Mouse (Mus musculus): ENCODE measurements around the gene Map4. TPM values are rescaled to one million over a fixed set of nuclear protein-coding genes. Genes with fewer than 3 reads are reported as not detected.

Map4 gene
- polyA plus RNA-seq, 1 experiment, result 129 TPM

DNA sequence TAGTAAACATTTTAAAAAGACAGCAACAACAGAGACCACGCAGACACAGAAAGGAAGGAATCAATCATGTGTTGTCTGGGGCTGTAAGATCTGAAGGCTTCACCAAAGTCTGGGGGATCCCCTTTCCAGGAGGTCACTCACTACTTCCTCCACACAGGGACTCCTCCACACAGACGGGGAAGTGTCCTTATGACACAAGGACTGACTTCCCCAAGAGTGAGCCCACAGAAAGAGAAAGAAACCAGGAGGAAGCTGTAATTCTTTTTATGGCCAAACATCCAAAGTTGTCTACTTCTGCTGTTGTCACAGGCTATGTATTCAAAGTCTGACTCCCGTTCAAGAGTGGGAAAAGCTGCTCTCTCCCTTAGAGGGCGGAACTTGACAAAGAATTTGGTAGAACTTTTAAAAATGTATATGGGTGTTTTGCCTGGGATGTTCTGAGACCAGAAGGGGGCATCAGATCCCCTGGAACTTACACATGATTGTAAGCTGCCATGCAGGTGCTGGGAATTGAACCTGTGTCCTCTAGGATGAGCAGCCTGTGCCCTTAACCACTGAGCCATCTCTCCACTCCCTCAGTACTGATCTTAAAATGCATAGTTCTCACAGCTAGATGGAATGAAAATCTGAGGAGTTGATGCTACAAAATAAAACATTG is 16.9 kb upstream of the Map4 start:
- 30% methylated on average over 4 of the region's 4 CpGs for WGBS
- no peak for DNase-seq (ENCODE audit: low read depth, low spot score)

DNA sequence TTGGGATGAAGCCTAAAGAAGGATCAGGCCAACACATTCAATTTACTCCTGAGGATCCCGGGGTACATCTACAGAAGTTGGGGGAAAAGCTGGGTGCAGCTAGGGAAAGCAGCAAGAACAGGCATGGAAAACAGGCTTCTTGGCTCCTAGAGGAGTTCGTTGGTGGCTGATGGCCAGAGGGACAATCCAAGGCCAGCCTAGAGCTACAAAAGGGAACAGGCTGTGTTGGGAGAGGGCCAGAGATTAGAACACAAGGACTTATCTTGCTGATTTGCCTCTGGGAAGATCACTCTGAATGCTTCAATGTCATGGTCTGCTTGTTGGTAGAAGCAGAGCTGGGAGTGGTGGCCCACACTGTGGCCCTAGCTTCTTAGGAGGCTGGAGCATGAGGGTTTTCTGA is 13.3 kb upstream of the Map4 start:
- WGBS, result 80% methylated on average over 2 of the region's 2 CpGs
- DNase-seq (ENCODE audit: low read depth, low spot score), result no peak

DNA sequence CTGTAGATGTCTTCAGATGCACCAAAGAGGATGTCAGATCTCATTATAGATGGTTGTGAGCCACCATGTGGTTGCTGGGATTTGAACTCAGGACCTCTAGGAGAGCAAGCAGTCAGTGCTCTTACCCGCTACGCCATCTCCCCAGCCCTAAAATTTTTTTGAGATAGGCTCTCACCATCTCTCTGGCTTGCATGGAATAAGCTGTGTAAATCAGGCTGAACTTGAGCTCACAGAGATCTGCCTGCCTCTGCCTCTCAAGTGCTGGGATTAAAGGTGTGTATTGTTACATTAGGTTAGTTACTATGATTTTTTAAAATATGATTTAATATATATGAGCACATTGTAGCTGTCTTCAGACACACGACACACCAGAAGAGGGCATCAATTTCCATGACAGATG is 2.1 kb upstream of the Map4 start:
- WGBS, result 100% methylated on average over 3 of the region's 3 CpGs
- no peak for DNase-seq (ENCODE audit: low read depth, low spot score)

DNA sequence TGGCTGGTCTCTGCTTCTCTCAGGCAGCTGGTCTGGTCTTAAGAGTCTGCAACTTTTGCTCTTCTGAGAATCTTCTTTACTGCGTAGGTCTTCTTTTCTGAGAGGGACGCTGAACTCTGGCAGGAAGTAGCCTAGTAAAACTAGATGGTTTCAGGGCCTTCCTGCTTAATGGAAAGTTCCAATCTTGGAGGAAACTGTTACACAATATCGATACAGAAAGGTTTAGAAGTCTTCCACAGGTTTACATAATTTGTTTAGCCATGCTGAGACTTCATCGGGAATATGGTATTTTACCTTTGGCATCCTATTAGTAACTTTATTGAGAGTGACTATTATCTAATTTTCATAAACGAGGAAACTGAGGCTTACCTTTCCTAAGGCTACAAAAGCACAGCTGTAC is 1.2 kb upstream of the Map4 start:
- WGBS, result 75% methylated on average over 5 of the region's 5 CpGs

DNA sequence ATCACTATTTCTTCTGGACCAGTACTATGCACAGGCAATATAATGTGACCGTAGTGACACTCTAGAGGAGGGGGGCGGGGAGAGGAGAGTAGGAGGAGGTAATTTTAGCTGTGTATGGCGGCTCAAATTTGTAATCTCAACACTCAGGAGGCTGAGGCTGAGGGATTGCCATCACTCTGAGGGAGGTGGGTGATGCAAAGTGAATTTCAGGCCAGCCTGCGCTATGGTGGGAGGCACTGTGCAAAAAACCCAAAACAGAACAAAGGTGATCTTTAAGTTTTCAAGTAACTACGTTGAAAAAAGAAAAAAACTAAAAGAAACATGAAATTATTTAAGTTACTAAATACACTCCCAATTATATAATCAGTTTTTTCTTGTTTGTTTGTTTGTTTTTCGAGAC is 508 bp upstream of the Map4 start:
- WGBS, result 60% methylated on average over 6 of the region's 6 CpGs
- DNase-seq (ENCODE audit: low read depth, low spot score), result no peak

More for the DNA sequence above, 1.2 kb upstream of the Map4 start:
- DNase-seq (ENCODE audit: low read depth, low spot score), result no peak

DNA sequence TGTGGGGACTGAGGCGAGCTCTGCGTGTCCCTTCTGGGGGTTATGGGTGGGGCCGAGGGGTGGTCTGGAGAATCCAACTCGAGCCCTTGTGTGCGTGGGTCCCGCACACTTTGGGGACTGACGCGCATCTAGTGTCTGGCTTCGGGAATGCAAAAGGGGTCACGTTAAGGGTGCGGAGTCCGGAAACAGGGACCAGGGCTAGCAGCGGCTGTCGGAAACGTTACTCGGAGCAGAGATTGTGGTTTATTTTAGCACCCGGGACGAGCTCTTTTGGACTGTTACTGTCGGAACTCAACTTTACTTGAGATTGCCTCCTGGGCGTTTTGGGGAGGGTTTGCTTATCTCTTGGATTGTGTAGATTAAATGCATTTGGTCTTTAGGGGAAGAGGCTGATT is 1.1 kb downstream of the Map4 start:
- no peak for DNase-seq (ENCODE audit: low read depth, low spot score)

DNA sequence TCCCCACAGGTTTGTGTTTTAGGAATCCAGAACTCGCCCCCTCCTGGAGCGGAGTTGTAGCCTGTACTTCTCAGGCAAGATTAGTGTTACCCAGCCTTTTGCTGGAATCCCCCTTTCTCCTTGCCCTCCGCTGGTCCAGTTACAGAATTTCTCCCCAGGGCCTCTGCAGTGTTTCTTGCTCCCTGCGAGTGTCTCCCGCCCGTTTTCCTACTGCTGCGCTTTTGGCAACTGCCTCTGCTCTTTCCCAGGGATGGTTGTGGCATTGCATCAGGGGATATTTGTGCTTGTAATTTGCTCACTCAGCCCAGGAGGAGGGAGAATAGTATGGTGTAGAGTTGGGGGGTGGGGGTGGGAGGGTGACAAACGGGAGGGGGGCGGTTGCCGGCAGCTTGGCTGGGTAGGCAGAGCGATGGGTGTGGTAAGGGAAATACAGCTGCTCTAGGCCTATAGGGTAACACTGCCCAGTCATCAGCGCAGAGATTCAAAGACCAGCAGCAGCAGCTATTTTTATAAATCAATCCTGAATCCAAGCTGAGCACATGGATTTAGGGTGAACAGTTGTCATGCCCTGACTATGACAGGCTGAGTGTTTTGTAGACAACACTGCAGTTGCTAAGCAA is 1.6 kb downstream of the Map4 start:
- under 1% methylated on average over 12 of the region's 12 CpGs for WGBS
- no peak for DNase-seq (ENCODE audit: low read depth, low spot score)

More for the DNA sequence above, 1.1 kb downstream of the Map4 start:
- under 1% methylated on average over 20 of the region's 20 CpGs for WGBS

DNA sequence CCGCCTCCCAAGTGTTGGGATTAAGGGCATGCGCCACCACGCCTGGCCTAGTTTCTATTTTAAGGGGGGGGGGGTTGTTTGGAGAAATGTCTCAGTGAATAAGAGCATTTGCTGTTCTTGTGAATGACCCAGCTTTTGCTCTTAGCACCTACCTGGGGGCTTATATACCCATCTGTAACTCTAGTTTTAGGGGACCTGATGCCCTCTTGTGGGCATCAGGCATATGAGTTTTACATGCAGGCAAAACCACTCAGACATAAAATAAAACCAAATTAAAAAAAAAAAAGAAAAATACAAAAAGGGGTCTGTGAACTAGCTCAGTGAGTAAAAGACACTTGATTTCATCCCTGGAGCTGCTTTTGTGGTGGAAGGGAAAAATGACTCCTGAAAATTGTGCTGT is 8.1 kb downstream of the Map4 start:
- DNase-seq (ENCODE audit: low read depth, low spot score), result no peak
- 96% methylated on average over 3 of the region's 3 CpGs for WGBS

DNA sequence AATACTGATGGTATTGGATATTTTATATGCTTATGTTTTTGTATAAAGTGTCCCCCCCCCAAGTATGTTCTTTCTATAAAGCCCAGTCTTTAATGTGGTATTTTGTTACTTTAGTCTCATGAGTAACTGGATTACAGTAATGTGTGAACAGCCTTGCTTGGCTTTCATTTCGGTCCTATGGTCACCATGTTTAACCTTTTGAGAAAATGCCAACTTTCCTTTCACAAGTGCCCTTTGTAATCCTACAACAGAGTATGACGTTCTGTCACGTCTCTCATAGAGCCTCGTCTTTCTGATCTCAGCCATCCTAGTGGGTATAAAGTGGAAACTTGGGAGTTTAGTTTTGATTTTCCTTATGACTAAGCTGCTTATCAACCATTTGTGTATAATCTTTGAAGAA is 11.5 kb downstream of the Map4 start:
- no peak for DNase-seq (ENCODE audit: low read depth, low spot score)
- 46% methylated on average over 4 of the region's 4 CpGs for WGBS

DNA sequence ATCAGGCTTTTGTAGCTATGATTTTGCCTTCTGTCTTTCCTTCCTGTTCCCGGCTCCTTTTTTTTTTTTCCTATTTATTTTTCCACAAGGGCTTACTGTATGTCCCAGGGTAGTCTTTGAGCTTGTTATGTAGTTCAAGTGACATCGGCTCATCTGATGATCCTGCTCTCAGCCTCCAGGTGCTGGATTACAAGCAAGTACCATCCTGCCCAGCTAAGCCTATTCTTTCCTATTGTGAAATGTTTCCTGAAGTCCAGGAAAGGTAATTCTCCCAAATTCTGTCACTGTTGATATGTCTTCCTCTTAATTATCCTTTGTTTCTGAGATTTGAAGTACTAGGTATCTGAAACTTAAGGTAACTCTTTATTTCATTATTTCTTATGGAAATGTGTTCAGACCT is 13.5 kb downstream of the Map4 start:
- WGBS, result 87% methylated on average over 2 of the region's 2 CpGs
- DNase-seq (ENCODE audit: low read depth, low spot score), result no peak

DNA sequence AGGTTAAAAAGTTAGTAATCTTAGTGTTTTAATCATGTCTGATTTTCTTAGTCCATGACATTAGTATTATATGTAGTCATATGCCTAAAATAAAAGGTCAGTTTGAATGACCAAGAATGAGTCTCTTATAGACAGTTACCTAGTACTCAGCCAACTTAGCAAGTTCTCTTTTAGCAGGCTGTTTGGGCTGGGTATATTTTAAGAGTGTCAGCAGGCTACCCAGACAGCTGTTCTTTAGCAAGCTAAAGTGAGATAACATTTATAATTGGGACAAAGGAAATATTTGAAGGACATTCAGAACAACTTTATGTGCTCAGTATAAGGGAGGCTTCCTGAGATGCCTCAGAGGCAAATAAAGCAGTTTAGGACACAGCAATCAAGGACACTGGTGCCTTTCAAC is 17.3 kb downstream of the Map4 start:
- no peak for DNase-seq (ENCODE audit: low read depth, low spot score)

DNA sequence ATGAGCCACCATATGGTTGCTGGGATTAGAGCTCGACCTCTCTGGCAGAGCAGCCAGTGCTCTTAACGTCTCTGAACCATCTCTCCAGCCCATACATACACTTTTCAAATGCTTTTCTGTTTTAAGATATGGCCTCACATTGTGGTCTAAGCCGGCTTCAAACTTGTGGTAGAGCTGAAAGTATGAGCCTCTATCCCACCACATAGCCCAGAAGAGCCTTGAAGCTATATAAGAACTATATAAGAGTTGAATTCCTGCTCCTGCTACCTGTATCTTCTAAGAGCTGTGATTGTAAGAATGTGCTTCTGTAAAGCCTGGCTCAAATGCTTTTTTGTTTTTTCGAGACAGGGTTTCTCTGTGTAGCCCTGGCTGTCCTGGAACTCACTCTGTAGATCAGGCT is 18.5 kb downstream of the Map4 start:
- 89% methylated on average over 4 of the region's 4 CpGs for WGBS
- DNase-seq (ENCODE audit: low read depth, low spot score), result no peak

DNA sequence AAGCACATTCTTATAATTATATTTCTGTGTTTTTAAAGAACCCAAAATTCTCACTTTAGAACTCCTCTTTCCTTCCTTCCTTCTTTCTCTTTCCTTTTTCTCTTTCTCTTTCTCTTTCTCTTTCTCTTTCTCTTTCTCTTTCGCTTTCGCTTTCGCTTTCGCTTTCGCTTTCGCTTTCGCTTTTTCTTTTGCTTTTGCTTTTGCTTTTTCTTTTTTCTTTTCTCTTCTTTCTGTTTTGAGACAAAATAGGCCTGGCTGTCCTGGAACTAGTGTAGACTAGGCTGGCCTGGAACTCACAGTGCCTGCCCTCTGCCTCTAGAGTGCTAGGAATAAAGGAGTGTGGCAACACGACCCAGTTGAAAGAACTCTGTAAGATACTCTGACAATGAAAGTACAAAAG is 22.3 kb downstream of the Map4 start:
- 93% methylated on average over 8 of the region's 8 CpGs for WGBS

DNA sequence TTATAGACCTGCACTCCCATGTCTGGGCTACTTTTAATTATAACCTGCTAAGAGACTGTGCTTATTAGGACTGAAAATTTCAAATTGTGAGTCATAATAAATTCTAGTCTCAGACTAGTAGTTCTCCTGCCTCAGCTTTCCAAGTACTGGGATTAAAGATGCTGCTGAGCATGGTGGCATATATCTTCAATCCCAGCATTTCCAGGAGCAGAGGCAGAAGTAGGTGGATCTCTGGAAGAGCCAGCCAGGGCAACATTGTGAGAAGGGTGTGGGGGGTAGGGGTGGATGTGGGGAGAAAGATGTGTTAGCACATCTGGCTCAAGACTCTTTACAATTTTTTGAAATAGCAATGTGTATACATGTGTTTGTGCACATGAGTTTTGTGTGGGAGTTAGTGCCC is 23.4 kb downstream of the Map4 start:
- DNase-seq (ENCODE audit: low read depth, low spot score), result no peak

More for the DNA sequence above, 22.3 kb downstream of the Map4 start:
- no peak for DNase-seq (ENCODE audit: low read depth, low spot score)

DNA sequence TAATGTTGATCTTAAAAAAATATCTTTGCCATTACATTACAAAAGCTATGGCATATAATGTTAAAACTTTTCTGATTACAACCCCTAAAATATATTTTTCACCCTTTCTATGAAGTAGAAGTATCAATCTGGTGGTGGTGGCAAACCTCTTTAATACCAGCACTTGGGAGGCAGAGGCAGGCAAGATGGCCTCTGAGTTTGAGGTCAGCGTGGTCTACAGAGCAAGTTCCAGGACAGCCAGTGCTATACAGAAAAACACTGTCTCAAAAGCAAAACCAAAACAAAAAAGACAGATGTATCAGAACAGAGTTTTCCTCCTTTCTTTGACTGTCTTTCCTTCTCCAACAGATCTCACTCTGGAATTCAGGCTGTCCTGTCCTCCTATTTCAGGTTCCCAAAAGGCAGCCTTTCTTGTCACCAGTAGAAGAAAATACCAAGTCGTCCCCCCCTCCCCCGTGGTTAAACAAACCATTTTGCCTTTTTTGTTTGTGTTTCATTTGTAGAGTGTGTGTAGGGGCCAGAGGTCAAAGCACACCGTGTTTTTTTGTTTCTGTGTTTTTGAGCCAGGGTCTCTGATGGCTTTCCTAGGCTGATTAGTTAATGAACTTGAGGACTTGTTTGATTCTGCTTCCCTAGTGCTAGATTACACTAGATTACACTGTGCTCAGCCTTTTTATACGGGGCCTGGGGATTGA is 28.3 kb downstream of the Map4 start:
- DNase-seq (ENCODE audit: low read depth, low spot score), result no peak
- WGBS, result 20% methylated on average over 5 of the region's 5 CpGs

DNA sequence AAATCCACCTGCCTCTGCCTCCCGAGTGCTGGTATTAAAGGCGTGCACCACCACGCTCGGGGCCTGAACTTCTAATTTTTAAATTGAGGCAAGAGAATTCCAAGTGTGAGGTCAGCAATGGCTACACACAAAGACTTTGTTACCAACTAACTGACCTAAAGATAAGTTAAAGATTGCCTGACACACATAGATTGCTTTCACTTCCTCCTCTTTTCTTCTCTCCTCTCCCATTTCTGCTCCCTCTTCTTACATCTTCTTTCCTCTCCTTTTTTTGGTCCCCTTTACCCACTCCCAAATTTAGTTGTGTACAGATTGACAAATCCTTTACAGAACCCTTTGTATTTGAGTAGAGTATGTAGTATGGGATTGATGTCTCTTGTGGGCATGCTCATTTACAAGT is 29.3 kb downstream of the Map4 start:
- no peak for DNase-seq (ENCODE audit: low read depth, low spot score)
- WGBS, result 79% methylated on average over 4 of the region's 4 CpGs

DNA sequence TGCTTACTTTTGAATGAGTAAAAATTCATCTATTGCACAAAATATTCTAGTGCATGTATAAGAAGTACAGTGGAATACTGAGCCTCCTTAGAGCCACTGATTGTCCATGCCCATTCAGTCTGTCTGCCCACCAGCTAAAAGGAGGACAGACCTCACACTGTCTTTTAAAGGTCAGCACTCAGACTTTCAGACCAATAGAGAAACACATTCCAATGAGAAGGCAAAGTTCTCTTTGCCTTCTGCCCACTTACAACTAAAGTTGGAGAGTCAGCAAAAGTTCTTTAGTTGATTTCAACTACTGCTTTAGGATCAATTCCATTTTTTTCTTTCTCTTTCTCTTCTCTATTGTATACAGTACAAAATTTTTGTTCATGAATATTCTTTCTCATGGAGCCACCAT is 33.5 kb downstream of the Map4 start:
- DNase-seq (ENCODE audit: low read depth, low spot score), result no peak

DNA sequence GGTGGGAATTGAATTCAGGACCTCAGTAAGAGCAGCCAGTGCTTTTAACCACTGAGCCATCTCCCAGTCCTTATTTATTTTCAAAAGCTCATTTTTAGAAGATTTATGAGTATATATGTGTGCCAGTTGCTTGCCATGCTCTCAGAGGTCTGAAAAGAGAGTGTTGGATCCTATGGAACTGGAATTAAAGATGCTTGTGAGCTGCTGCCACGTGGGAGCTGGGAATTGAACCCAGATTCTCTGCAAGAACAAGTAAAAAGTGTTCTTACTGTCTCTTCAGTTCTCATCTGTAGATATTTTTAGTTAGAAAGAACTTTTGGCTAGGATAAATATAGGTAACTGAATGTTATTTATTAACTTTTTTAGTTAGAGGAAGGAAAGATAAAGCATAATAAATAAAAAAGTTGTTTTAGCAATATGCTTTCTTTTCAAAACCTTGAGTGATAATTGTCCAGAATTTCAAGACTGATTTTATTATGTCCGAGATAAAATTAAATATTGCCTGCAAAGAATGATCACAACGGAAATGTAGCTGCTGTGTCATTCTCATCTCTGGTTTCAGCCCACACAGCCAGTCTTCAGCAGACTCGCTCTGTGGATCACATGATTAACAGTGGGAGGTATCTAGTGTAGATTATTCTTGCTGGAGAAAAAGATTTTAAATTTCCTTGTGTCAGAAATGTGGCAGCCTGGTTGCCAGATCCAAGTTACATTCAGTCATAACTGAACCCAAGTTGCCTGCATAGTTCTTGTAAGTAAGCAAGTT is 37.3 kb downstream of the Map4 start:
- 23% methylated on average over 4 of the region's 4 CpGs for WGBS
- no peak for DNase-seq (ENCODE audit: low read depth, low spot score)

DNA sequence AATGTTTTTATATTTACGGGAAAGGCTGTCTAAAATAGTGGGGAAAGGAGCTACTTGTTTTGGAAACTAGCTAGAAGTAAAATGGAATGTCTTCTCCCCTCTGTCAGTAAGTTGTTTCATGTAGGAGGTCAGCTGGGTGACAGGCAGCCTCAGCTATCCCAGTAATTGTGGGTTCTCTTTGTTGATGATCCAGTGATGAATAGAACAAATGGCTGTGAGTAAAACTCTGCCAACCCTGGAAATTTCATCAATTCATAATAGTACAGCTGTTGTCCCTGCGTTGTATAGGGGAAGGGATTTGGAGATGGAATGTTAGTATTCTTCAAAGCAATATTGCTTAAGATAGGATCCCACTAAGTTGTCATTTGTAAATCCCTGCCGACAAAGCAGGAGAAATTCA is 37.9 kb downstream of the Map4 start:
- WGBS, result 52% methylated on average over 3 of the region's 3 CpGs

DNA sequence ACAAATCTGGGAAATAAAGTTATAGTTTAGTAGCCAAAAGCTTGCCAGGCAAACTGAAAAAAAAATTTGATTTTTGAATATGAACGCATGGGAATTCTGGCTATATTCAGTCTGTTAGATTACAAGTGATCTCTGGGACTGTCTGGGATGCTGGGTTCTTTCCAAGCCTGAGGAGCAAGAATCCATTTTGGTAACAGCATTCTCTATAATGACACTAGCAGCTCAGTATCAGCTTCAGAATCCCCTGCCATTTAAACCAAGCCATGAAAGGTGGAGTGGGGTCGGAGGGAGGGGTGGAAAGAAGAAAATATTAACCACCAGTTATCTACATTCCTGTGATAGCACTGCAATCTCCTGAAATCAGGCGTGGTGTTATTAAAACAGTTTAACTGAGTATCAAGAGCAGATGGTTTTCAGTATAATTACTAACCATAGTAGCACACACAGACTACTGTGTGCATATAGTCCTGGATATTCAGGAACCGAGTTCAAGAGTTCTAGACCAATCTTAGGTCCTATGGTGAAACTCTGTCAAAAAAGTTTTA is 38.6 kb downstream of the Map4 start:
- WGBS, result 62% methylated on average over 4 of the region's 4 CpGs

More for the DNA sequence above, 37.9 kb downstream of the Map4 start:
- DNase-seq (ENCODE audit: low read depth, low spot score), result no peak

More for the DNA sequence above, 38.6 kb downstream of the Map4 start:
- DNase-seq (ENCODE audit: low read depth, low spot score), result no peak
